Mouse (Mus musculus): Measurements from ENCODE around the gene Creld1.

DNA sequence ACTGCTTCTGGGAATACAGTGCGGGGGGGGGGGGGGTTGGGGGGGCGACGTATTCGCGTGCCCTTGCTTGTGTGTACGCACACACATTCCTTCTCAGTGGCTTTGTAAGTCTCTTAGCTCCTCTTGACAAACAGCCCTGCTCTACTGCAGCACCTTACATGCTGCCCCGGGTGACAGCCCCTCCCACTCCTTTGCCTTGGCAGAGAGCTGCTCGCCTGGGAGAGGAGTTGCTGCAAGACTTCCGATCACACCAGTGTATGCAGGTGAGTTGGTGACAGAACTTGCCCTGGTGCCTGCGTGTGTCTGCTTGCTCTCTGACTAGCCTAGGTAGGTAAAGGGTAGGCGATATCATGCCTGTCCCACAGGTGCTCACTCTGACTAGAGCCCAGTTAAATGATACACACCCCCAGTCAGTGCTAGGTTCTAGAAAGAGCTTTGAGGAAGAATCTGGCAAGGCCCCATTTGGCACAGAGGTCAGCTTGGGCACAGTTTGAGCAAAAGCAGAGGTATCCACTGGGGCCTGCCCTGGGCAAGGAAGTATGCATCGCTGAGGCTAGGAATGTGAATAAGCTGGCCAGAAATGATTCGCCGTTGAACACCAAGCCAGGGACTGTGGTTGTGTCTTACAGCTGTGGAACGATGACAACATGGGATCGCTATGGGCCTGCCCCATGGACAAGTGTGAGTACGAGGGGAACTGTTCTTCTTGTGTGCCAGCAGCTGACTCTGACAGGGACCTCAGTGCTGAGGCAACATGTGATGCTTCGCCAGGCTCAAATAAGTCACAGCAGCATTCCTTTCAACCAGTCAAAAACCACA, 2.3 kb upstream of the Creld1 start:
- TF ChIP-seq POLR2A (IDR thresholded peaks at IDR 0.05; ENCODE audit: low read depth, low read length) (no peak), CTCF (IDR thresholded peaks at IDR 0.05; ENCODE audit: extremely low read depth, insufficient read length, insufficient replicate concordance, low read depth, low read length) (no peak)

Data from small intestine, adult 2 months (tissue).